Mouse (Mus musculus): ENCODE data around the gene Pou6f1.
A peak's percentile ranks its signal among the peaks of the same experiment; 100 is the strongest.
"Not testable (repeated sequence)": the region's sequence is repeated elsewhere in the genome, so short reads cannot be mapped to it uniquely, and the experiment has no call there.

Pou6f1 gene

GRCm38 (mm10) chr15:100619200-100619599 is 19.4 kb upstream of the Pou6f1 start:
- no peak for DNase-seq (ENCODE audit: low spot score)

GRCm38 (mm10) chr15:100616221-100616620 is 16.4 kb upstream of the Pou6f1 start:
- no peak for DNase-seq (ENCODE audit: low spot score)

DNA sequence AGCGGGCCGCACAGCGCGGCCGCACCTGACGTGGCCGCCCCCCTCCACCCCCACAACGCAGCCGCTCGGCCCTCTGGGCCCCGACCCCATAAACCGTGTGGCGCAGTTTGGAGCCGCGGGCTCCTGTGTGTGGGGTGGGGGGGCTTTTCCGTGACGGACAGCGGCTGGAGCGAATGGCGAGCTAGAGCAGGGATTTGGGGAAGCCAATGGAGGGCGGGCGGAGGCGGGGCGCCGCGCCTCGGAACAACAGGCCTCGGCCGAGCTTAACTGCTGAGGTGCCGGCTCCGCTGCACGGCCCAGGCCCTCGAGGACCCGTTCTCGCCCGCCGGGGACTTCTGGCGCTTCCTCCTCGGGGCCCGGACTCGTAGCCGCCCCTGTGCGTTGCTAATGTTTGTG is 16.0 kb upstream of the Pou6f1 start:
- peak; percentile 94 for DNase-seq (ENCODE audit: low spot score)

DNA sequence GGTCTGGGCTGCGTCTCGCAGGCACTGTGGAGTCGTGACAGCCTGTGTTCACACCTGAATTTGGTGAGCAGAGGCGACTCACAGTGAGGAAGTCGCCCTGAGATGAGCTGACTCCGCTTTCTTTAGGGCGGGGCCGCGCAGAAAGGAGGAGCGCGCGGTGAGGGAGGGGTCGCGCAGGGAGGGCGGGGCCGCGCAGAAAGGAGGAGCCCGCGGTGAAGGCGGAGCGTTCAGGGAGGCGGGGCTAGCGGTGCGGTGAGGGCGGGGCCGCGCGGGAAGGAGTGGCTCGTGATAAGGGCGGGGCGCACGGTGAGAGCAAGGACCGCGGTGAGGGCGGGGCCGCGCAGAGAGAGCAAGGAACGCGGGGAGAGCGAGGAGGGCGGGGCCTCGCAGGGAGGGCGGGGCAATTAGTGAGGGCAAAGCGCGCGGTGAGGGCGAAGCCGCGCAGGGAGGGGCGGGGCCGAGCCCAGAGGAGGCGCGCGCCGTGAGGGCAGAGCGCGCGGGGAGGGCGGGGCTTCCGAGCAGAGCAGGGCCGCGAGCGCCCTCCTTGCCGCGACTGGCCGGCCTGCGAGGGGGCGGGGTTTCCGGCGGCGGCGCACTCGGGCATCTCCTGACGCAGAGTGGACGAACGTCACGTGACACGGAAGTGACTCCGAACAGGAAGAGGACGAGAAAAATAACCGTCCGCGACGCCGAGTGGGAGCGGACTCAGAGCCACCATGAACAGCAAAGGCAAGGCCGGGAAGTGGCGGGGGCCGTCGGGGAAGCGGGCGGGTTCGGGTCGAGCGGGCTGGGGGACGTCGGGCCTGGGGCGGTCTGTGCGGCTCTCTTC is 15.4 kb upstream of the Pou6f1 start, which contains the start of gene Dazap2:
Gene Dazap2, plus strand, starts transcription at position 354 of the 829 bp plus-strand sequence.
- DNase-seq (ENCODE audit: low spot score): peak; percentile 100

- DNase-seq (ENCODE audit: low spot score): no peak
Observed at GRCm38 (mm10) chr15:100614218-100614995, 14.6 kb upstream of the Pou6f1 start.

DNA sequence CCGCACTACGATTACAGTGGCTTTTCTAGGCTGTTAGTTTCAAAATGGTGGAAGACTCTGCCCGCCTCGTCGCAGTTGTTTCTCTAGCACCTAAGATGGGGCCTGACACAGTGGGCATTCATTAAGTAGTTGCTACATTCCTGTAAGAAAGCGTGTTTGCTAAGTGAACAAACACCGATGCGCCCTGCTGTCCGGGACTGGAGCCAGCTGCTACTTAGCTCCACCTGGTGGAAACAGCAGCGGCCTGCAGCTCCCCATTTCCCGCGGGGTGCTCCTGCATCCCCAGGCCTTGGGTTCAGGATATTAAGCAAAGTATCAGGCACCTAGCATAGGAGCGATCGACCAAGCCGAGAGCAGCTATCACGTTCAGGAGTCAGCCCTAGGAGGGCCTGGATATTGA is 13.8 kb upstream of the Pou6f1 start:
- peak; percentile 64 for DNase-seq (ENCODE audit: low spot score)

- DNase-seq (ENCODE audit: low spot score): no peak
Observed at GRCm38 (mm10) chr15:100612432-100612831, 12.6 kb upstream of the Pou6f1 start.

GRCm38 (mm10) chr15:100611951-100612350 is 12.2 kb upstream of the Pou6f1 start:
- DNase-seq (ENCODE audit: low spot score): no peak

DNA sequence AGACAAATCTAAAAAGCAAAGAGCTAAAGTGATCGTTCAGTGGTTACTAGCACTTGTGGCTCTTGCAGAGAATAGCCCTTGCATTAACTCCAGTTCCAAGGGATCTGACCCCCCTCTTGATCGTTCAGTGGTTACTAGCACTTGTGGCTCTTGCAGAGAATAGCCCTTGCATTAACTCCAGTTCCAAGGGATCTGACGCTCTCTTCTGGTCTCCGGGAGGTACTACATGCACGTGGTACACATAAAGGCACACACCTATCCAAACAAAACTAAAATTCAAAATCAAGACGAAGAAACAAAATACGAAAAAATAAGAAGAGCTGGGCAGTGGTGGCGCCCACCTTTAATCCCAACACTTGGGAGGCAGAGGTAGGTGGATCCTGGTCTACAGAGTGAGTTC is 6.9 kb upstream of the Pou6f1 start:
- DNase-seq (ENCODE audit: low spot score): not testable (repeated sequence)

GRCm38 (mm10) chr15:100601669-100602068 is 1.9 kb upstream of the Pou6f1 start:
- no peak for DNase-seq (ENCODE audit: low spot score)

GRCm38 (mm10) chr15:100600696-100601272 is 1.0 kb upstream of the Pou6f1 start:
- no peak for DNase-seq (ENCODE audit: low spot score)

- peak; percentile 73 for DNase-seq (ENCODE audit: low spot score)
Observed at GRCm38 (mm10) chr15:100600047-100600695, 387 bp upstream of the Pou6f1 start.

GRCm38 (mm10) chr15:100598883-100599275 is 905 bp downstream of the Pou6f1 start:
- no peak for DNase-seq (ENCODE audit: low spot score)

DNA sequence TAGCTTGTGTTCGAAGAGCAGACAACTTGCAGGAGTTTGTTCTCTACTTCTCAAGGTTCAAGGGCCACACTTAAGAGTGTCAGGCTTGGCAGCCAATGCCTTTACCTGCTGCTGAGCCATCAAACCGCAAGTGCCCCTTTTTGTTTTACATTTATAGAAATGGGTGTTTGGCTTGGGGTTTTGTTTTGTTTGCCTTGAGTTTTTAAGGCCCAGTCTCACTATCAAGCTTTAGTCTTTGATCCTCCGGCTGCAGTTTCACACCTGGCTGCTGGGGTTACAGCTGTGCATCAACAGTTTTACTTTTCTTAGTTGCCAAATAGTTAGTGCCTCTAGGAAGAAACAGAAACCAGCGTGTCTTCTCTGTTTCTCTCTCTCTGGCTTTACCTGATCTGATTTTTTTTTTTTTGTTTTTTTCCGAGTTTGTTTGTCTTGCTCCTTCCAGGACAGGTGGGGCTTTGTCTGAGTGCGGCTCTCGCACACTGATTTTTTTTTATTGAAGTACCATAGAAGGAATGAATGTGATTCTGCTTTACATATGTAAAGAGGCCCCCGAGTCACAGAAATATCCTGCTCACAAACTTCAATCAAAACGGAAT is 1.4 kb downstream of the Pou6f1 start:
- no peak for DNase-seq (ENCODE audit: low spot score)

DNA sequence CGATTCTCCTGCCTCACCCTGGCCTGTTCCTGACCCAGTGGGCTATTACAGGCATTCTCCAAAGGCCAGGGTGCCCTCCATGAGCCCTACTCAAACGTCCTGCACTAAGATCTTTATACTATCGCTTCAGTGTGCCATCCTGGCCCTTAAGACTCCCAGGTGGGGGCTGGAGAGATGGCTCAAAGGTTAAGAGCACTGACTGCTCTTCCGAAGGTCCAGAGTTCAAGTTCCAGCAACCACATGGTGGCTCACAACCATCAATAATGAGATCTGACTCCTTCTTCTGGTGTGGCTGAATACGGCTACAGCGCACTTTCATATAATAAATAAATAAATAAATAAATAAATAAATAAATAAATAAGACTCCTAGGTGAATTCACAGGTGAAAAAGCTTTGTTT is 7.0 kb downstream of the Pou6f1 start:
- DNase-seq (ENCODE audit: low spot score): no peak

DNA sequence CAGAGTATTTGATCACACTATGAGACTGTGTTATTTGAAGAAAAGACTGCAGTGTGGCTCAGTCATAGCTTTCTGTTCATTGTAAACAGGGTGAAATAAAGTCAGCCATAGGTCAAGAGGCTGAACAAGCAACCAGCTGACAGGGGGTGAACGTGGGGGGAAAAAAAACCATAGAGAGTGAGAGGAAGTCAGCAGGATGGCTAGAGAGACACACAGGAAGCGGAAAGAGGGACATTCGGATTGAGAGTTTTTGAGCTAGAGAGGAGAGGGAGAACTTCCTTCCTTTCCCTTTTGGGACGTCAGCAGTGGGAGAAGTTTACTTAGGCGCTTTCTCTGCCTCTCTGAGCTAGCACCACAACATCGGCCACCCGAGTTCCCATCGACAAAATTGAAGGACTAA is 9.3 kb downstream of the Pou6f1 start:
- no peak for DNase-seq (ENCODE audit: low spot score)

GRCm38 (mm10) chr15:100588297-100588696 is 11.5 kb downstream of the Pou6f1 start:
- DNase-seq (ENCODE audit: low spot score): no peak

DNA sequence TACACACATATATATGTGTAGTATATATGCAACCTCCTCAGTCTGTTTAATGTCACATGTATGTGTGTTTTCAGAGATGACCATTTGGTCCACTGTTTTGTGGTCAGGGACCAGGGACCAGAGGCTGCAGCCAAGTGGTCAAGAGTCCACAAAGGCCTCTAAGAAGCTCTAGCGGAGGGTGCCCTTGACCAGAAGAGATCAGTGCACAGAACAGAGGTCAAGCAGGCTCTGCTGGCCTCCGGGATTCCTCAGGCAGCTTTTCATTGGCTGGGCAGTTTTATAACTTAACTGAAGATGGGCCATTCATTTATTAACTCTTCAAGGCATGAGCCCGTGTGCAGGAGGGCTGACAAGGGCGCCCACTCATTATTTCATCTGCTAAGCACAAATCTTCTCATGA is 12.6 kb downstream of the Pou6f1 start:
- DNase-seq (ENCODE audit: low spot score): peak; percentile 25

DNA sequence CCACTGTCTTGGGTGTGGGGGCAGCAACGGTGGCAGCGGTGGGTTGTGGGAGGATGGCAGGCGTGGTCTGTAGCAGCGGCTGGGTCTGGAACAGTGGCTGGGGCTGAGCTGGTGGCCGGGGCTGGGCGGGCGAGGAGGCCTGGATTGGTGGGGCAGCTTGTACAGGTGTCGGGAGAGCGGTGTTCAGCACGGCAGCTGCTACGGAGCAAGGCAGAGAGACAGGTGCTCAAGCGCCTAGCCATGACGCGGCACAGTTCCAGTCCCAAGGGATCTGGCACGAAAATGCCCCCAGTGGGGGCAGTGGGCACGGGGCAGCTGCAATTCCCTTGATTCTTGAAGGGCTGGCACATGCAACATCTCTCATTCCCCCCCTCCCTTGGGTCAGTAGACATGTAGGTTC is 13.9 kb downstream of the Pou6f1 start:
- DNase-seq (ENCODE audit: low spot score): no peak

DNA sequence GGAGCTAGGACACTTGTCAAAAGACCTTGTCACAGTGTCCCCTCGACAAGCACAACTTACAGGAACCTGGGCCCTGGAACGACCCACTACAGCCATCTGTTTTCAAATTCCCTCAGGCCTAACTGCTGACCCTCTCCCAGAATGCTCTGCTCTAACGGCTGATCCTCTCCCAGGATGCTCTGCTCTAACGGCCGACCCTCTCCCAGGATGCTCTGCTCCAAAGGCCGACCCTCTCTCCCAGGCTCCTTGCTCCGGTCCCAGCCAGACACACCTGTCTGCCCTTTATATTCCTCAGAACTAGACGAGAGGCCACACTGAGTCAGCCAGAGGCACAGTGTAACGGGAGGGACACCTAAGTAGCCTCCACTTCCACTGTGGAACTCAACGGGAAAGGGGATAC is 19.7 kb downstream of the Pou6f1 start:
- DNase-seq (ENCODE audit: low spot score): no peak

- no peak for DNase-seq (ENCODE audit: low spot score)
Observed at GRCm38 (mm10) chr15:100577972-100578371, 21.8 kb downstream of the Pou6f1 start.

- DNase-seq (ENCODE audit: low spot score): no peak
Observed at GRCm38 (mm10) chr15:100576810-100577209, 23.0 kb downstream of the Pou6f1 start.
